Mouse (Mus musculus) ES-E14 (cell line): Measurements from ENCODE around the gene Stk16. TPM values are rescaled to one million over a fixed set of nuclear protein-coding genes. Genes with fewer than 3 reads are reported as not detected.

Experiments
- DNase-seq: peaks from one replicate; pipeline ENCODE4 v3.0.0-alpha.2; 2013; ENCODE audit warnings: low read depth, low spot score
- H3K27ac ChIP-seq: 2 replicates; pipeline ENCODE4 v1.5.1; 2012; ENCODE audit warnings: low read depth, mild to moderate bottlenecking, low read length, moderate library complexity, mixed read lengths; ENCODE audit not compliant: poor library complexity, insufficient read depth, severe bottlenecking
- H3K36me3 ChIP-seq: 2 replicates; pipeline ENCODE4 v1.6.1; 2012; ENCODE audit warnings: mild to moderate bottlenecking, low read length, moderate library complexity, mixed read lengths; ENCODE audit not compliant: control insufficient read depth, poor library complexity, insufficient read depth, severe bottlenecking
- H3K4me1 ChIP-seq, 2 experiments: fragments of 150-350 bp in 1 of 2; sonication (generic) in 1 of 2; 2 replicates each; pipeline ENCODE4 v1.6.1; 2012; ENCODE audit warnings: low read length in 2 of 2, mild to moderate bottlenecking in 1 of 2, mixed read lengths in 1 of 2; ENCODE audit not compliant: control insufficient read depth in 2 of 2, insufficient read depth in 2 of 2, poor library complexity in 1 of 2
- H3K4me3 ChIP-seq, 2 experiments: fragments of 150-350 bp in 1 of 2; sonication (generic) in 1 of 2; 2 replicates each; pipeline ENCODE4 v1.5.1; 2012; ENCODE audit warnings: low read length in 2 of 2, low read depth in 1 of 2, mild to moderate bottlenecking in 1 of 2, mixed read lengths in 1 of 2; ENCODE audit not compliant: insufficient read depth in 1 of 2, poor library complexity in 1 of 2, severe bottlenecking in 1 of 2
- H3K9ac ChIP-seq: 2 replicates; pipeline ENCODE4 v1.6.1; 2012; ENCODE audit warnings: low read depth, mild to moderate bottlenecking, low read length, mixed read lengths; ENCODE audit not compliant: poor library complexity, insufficient read depth, severe bottlenecking
- H3K9me3 ChIP-seq: fragments of 150-350 bp; sonication (generic); 2 replicates; pipeline ENCODE4 v1.6.1; 2012; ENCODE audit warnings: low read depth, mild to moderate bottlenecking, low read length; ENCODE audit not compliant: control insufficient read depth, insufficient read depth
- CHD2 ChIP-seq: IDR thresholded peaks from 2 replicates; pipeline ENCODE4 v1.6.1; 2014; ENCODE audit warnings: mild to moderate bottlenecking, low read depth, low read length, inconsistent platforms
- HCFC1 ChIP-seq: IDR thresholded peaks from 2 replicates; pipeline ENCODE4 v1.6.1; 2012; ENCODE audit warnings: low read length, inconsistent platforms, borderline replicate concordance; ENCODE audit not compliant: insufficient read depth
- MAFK ChIP-seq: IDR thresholded peaks from 2 replicates; pipeline ENCODE4 v1.6.1; 2014; ENCODE audit warnings: mild to moderate bottlenecking, low read depth, low read length, inconsistent platforms; ENCODE audit not compliant: insufficient read depth
- ZC3H11A ChIP-seq: IDR thresholded peaks from 2 replicates; pipeline ENCODE4 v1.6.1; 2012; ENCODE audit warnings: low read depth, mild to moderate bottlenecking, inconsistent platforms, low read length, borderline replicate concordance
- ZNF384 ChIP-seq: IDR thresholded peaks from 2 replicates; pipeline ENCODE4 v1.6.1; 2012; ENCODE audit warnings: low read depth, low read length, inconsistent platforms
- in situ Hi-C, 2 experiments: fragments of 600-800 bp; cut with MboI; formaldehyde crosslinking; loops; one replicate each; pipeline ENCODE4 v1.15.1; 2025; ENCODE audit warnings: low sequenced_read_pairs in 2 of 2, inconsistent platforms in 1 of 2; ENCODE audit not compliant: unreplicated experiment in 2 of 2
- total RNA-seq: library from RNA; depleted of rRNA; stranded (reverse); fragments of 300-350 nt; gene quantifications from 2 replicates; pipeline ENCODE4 v1.2.3, GENCODE M21; 2012

The Stk16 gene
- total RNA-seq, 1 experiment, result 63.6 TPM

- no peak for DNase-seq
- H3K9me3 ChIP-seq, result no peaks in the 10 kb centered on the region
- TF ChIP-seq CHD2 (no peak), ZNF384 (no peak), ZC3H11A (no peak), MAFK (no peak), HCFC1 (no peak)
- H3K4me1 ChIP-seq, result peaks cover 2 to 13% of the 10 kb centered on the region in 2 experiments; a peak in 2 of 4 replicates
- no peak overlapping the region for H3K4me3 ChIP-seq
- H3K9ac ChIP-seq, result no peak overlapping the region
- in situ Hi-C loops, result no loop called here
- no peak overlapping the region for H3K27ac ChIP-seq
- peaks cover 2% of the 10 kb centered on the region; the same call in 1 of the 2 replicates for H3K36me3 ChIP-seq
Measured at GRCm38 (mm10) chr1:75234606-75235005, 24.0 kb downstream of the Stk16 start.

GRCm38 (mm10) chr1:75236117-75237050, 25.7 kb downstream of the Stk16 start, which contains the start of gene Dnajb2:
Gene Dnajb2, plus strand, starts transcription at chr1:75236406.
- no peak for TF ChIP-seq ZNF384
- no peak for TF ChIP-seq MAFK
- no peak for TF ChIP-seq CHD2
- no peak for TF ChIP-seq HCFC1
- no peak for TF ChIP-seq ZC3H11A
- Histone ChIP-seq H3K9me3 (no peaks in the 10 kb centered on the region), H3K36me3 (peaks cover 9% of the 10 kb centered on the region), H3K9ac (peak within 1 kb of the TSS; percentile 84), H3K4me1 (peaks cover 2 to 13% of the 10 kb centered on the region in 2 experiments; a peak in 2 of 4 replicates), H3K4me3 (peak within 1 kb of the TSS; percentile 75 to 83), H3K27ac (no peak within 1 kb of the TSS)
- in situ Hi-C loops, result no loop called here
- no peak for DNase-seq

- Histone ChIP-seq H3K36me3 (peaks cover 11% of the 10 kb centered on the region), H3K9ac (no peak overlapping the region; the same call in 1 of the 2 replicates), H3K4me1 (peaks cover 2 to 13% of the 10 kb centered on the region in 2 experiments; a peak in 2 of 4 replicates), H3K4me3 (no peak overlapping the region), H3K27ac (no peak overlapping the region), H3K9me3 (no peaks in the 10 kb centered on the region)
- no peak for DNase-seq
- in situ Hi-C loops, result no loop called here
- no peak for TF ChIP-seq ZNF384
- no peak for TF ChIP-seq CHD2
- TF ChIP-seq HCFC1, result no peak
- no peak for TF ChIP-seq ZC3H11A
- TF ChIP-seq MAFK, result no peak
Measured at GRCm38 (mm10) chr1:75239591-75239990, 29.0 kb downstream of the Stk16 start.

GRCm38 (mm10) chr1:75243411-75243810, 32.8 kb downstream of the Stk16 start:
- H3K4me3 ChIP-seq, result no peak overlapping the region
- in situ Hi-C loops, result no loop called here
- TF ChIP-seq MAFK, result no peak
- no peak for TF ChIP-seq HCFC1
- TF ChIP-seq ZC3H11A, result no peak
- no peak for TF ChIP-seq ZNF384
- DNase-seq, result no peak
- H3K4me1 ChIP-seq, result peaks cover 0 to 28% of the 10 kb centered on the region in 2 experiments; a peak in 2 of 4 replicates
- H3K9ac ChIP-seq, result no peak overlapping the region
- H3K36me3 ChIP-seq, result peaks cover 11% of the 10 kb centered on the region
- no peaks in the 10 kb centered on the region for H3K9me3 ChIP-seq
- no peak overlapping the region for H3K27ac ChIP-seq
